Mouse (Mus musculus) kidney, adult 11 months (tissue): ENCODE results near the gene Vmn1r181.
A peak's percentile ranks its signal among the peaks of the same experiment; 100 is the strongest.
"Not testable (repeated sequence)": the region's sequence is repeated elsewhere in the genome, so short reads cannot be mapped to it uniquely, and the experiment has no call there.

Source experiments
- DNase-seq: peaks from one replicate; pipeline ENCODE4 v3.0.0; 2022

The Vmn1r181 gene

GRCm38 (mm10) chr7:23974315-23974714 lies at the start of gene Vmn1r181:
TSS of gene Vmn1r181 (plus strand) at chr7:23974615.
- DNase-seq: not testable (repeated sequence)

GRCm38 (mm10) chr7:23926678-23927077 lies 47.7 kb upstream of the Vmn1r181 start, which contains the start of gene Vmn1r179:
TSS of gene Vmn1r179 (plus strand) at chr7:23926978.
- DNase-seq: no peak

GRCm38 (mm10) chr7:23950332-23950731 lies 24.1 kb upstream of the Vmn1r181 start, which contains the start of gene Vmn1r180:
TSS of gene Vmn1r180 (plus strand) at chr7:23950632.
- DNase-seq: no peak

- peak; percentile 12 for DNase-seq
These were observed 6.4 kb upstream of the Vmn1r181 start for GRCm38 (mm10) chr7:23968044-23968443.

GRCm38 (mm10) chr7:24001391-24001790 lies 27.0 kb downstream of the Vmn1r181 start, which contains the start of gene V1rd19:
TSS of gene V1rd19 (plus strand) at chr7:24001691.
- DNase-seq: no peak
